Mouse (Mus musculus) mesoderm, embryonic 11.5 days (tissue): ENCODE measurements at regions not wholly inside any gene's neighbourhood (a gene's known extent, or its start where the extent isn't known, plus 50 kb on each side); places are given as distances from the start of the nearest gene placed in this dataset.

Experiments
- DNase-seq: peaks from one replicate; pipeline ENCODE4 v3.0.0-alpha.2; 2012; ENCODE audit warnings: low read depth, low spot score

DNA sequence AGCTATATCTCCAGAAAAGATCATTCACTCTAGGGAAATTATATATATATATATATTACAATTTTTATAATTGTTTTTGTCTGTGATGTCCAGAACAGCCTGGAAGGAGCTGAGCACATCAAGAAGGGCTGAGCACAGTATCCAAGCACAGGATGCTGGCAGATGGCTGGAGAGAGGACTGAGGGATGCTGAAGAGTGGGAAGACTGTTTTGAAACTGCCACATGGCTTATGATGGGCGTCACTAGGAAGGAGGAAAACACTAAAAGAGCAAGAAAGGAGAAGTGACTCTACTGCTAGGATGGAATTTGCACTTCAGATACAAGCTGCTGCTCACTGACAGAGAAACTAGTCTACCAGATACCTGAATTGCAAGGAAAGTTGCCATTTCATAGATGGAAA, 50.4 kb upstream of the Atg10 start:
- DNase-seq: no peak

DNA sequence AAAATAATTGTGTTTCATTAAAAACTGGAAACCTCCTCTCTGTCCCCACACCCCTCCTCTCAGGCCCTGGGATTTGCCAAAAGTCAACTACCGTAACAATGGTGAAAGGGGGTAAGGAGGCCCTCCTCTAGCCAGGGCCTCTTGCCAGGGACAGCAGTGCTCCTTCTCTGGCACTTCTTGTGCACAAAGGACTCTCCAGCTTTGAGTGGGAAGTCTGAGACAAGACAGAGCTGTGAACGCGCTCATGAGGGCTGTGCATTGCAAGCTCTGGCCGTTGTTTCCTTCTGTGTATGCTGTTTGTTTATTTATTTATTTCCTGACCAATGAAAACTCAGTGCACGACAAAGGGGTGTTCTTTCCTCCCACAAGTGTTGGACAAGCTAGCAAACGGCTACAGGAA, 50.8 kb upstream of the Atg10 start:
- no peak for DNase-seq

DNA sequence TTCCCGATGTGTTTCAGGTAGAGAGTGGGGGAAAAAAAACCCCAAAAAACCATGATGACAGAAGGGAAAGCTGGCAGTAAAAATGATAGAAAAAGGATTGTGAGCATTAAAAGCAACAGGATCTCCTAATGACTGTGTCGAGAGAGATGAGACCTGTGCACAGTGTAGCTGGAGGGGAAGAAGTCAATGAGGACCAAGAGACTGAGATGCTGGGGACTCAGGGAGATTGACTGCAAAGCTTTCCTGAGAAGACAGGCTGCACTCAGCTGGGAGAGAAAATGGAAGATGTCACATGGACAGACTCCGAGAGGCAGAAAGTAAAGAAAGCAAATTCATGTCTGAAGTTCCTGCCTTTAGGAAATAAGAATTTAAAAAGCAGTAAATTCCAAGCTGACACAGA, 55.7 kb upstream of the Atg10 start:
- no peak for DNase-seq

DNA sequence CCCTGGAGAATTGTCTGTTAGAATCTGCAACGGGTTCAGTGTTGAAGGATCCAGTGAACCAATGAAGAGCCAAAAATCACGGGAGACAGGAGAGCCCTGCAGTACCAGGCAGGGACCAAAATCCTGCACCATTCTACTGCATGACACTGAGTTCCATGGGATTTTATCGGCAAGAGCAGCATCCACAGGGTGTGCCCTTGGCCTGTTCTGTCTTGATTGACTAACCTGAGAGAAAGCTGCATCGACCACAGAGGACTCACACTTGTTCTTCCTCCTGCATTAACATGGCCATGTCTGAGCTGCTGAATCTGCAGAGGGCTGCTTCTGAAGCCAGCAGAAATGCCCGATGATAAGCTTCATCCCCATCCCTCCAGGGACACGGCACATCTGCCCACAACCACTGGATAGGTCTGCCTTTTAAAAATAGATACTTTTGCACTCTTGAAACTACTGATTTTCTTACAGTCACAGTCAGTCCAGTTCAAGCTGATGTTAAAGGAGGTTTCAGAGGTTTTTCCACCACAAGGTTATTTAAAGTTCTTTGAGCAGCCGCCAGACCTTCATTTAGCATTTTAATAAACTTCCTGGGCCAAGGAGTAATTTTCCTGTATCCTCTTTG, 71.9 kb upstream of the Atg10 start:
- no peak for DNase-seq

DNA sequence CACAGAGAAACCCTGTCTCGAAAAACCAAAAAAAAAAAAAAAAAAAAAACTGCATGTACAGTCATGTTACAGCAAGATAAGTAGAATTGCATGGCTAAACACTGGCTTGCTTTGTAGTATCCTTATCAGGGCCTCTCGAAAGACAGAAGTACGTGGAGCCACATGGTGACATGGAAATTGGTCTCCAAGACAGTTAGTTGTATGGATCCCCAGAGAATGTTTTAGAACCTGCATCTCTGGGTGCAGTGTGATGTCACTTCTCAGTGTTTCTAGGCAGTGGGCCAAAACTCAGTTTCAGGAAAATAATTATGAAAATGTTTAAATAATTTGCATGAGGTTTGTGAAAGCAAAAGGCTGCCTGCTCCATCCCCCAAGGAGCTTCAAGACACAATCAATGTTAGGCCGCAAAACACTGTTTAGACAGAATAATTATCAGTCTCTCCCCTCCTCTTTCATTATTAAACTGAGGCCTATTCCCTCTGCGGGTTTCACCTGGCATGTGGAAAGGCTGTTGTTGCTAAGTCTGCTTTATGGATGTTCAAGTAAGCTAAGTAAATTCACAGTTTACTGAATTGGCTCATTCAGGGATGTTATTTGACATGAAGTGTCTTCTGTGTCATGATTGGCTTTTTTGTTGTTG, 72.9 kb upstream of the Atg10 start:
- DNase-seq: no peak

DNA sequence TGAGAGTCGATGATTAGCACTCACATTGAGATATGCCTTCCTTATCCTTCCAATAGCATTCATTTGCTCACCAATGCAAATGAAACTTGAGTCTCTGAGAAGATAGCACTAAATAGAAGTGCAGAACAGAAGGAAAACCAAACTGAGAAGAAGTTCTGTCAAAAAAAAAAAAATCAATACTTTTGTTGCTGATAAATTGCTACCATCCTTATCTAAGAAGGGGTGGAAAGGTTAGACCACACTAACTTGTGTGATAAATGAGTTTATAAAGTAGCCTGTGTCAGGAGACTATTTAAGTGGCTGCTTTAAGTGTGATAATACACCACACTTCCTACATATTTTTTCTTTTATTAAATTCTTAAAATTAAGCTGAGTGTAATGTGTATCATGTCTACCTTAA, 78.1 kb upstream of the Atg10 start:
- no peak for DNase-seq

DNA sequence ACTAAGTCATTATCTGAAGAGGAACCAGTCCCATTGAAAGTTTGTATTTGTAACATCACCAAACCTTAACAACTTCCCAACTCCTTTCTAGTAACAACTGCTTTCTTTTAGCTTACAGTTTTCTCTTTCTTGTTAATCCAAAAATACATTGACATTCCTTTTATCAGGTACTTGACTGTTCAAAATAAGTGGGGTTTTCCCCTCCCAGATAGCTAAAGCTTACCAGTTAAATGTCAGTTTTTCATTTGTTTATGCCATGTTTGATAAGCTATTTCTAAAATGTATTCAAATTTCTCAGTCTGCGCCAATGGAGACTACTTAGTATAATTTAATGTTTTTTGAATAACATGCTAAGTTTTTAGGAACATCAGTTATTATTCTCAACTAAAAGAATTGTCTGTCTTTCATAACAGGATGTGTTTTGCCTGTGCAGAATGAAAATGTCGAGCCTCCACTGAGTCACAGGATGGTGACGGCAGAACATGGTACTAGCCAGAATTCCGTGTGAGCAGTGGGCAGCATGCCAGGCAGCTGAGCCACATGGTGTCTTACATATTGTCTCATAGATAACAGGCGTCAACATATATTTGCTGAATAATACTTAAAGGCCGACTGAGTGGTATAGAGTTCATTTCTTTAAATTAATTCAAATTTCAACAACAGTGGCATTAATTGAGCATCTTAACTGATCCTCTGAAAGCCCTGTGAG, 82.1 kb upstream of the Atg10 start:
- DNase-seq: no peak

DNA sequence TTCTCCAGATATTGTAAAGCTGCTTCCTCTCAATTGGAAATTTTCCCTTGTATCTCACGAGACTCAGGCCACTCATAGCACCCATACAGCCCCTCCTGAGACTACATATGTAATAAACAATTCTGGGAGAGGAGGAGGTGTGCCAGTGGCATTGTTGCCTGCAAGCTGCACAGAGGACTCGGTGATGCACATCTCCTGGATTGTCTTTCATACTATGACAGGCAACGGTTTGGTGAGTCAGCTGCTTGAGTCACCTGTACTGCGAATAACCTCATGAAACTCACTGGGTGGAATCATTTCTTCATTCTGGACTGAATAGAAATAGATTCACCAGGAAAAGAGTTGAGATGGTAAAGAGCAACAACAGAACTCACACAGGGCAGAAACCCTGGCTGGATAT, 82.8 kb upstream of the Atg10 start:
- DNase-seq: no peak

DNA sequence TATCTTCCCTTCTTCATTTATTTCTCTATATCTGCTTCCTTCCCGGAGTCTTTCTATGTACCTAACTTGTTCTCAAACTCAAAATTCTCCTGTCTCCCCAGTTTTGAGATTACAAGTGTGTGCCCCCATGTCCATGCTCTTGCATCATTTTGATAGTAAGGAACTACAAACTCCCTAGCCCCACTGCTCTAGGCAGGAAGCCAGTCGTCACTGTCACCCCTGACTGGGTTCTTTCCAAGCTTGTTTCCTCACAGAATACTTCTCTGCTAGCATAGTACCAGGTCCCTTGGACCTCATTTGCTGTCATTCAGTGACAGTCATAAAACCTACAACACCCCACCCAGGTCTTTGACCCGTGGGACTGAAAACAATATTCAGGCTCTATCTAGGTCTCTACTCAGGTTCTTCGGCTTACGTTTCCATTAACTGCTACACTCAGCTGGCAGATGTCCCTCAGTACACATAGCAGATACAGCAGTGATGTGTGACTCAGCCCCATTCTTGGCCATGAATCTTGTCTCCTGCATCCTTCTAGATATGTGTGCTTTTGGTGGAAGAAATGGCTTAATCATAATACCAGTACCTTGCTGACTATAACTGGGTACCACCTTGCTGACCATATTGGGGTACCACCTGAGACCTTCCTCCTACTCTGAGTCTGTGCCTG, 89.3 kb upstream of the Atg10 start:
- DNase-seq: no peak

DNA sequence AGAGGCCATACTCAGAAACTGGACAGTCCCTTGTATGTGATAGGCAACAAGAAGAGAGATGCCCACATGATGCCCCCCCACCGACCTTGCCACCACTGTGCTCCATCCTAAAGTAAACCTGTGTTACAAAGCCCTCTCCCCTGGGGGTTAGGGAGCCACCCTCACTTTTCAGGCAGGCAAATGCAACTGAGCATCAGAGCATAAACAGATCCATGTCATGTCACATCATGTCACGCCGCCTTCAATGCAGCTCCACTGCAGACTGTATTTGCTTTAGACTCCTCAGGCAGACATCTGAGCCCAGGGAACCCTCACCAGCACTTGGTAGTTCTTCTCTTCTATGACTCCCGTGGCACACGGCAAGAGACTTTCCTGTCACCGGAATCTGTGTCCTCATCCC, 98.6 kb upstream of the Atg10 start:
- DNase-seq: no peak

DNA sequence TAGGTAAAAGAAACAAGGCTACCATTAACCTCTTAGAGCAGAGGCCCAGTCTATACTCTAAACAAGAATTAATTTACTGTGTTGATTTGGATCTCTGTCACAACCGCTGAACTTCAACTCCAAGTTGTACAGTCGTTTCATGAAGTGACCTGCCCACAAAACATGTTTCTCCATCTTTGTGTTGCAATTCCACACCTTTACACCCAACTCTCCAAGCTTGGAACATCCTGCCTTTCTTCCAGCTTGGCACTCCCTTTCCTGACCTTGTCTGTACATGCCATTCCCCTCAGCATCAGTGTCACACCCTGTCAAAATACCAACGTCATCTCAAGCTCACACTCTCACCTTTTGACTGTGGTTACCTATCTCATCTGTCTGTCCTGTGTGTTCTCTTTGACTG, 103.1 kb upstream of the Atg10 start:
- no peak for DNase-seq

DNA sequence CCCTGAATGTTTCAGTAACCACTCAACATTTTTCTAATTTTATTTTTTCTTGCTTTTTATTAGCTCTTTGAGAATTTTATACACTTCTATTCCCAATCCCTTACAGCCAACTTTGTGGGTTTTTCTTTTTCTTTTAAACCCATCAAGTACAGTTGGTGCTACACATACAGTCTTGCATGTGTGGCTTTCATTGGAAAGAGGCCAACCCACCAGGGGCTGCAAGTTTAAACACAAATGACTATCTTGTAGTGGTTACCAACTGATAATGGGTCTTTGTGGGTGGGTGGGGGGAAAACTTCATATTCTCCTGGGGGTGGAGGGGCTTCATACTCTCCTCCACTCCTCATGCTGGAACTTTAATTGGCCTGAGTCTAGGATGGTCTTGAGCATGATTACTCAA, 110.5 kb upstream of the Atg10 start:
- DNase-seq: no peak

DNA sequence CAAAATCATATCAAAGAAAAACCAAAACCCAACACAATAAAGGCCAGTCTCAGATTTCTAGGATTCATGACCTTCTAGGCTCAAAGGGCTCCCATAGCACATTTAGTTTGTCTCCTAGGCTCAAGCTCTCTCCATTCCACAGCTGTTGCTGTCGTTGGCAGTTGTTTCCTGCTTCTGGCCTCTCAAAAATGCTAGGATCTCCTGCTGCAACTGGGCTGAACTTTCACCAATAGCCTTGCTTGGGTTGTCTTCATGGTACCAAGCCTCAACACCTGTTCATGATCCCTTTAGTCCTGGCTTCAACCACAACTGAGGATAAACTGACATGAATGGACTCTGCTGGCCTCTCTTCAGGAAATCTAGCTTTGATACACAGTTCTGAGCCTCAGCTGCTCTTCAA, 115.9 kb upstream of the Ssbp2 start:
- DNase-seq: no peak

DNA sequence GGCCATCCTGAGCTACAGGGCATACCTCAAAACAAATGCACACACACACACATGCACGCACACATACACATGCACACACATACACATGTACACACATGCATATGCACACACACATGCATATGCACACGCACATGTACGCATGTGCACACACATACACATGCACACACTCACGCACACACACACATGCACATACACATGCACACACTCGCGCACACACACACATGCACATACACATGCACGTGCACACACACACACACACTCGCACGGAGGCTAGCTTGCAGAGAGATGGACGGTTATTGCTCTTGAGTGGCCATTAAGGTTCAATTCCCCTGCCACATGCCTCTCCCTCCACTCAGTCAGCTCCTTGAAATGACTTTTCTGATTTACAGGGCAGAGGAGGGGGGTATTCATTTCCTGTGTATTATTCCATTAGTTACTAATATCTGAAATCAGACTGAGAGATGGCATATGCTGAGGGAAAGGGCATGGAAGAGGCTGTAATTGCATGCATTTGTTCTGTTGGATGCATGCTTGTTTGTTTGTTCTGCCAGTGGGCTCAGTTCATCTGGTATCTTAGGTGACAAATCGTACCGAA, 111.5 kb upstream of the Ssbp2 start:
- no peak for DNase-seq

DNA sequence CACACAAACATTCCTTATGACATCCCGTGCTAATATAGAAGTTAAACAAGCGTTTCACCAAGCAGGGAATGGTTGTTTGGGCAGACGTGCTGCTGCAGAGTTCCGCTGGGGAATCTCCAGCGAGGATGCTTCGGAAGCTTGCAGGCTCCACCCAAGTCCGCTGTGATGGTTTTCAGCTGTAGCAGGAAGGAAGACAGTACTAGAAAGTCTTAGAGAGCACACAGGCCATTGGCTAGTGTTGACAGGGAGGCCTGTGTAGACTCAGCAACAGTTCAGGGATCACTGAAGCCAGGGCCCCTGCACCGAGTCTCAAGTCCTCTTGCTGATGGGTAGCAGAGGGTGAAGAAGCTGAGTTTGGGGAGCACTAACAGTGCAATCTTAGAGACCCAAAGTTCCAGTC, 107.8 kb upstream of the Ssbp2 start:
- no peak for DNase-seq

DNA sequence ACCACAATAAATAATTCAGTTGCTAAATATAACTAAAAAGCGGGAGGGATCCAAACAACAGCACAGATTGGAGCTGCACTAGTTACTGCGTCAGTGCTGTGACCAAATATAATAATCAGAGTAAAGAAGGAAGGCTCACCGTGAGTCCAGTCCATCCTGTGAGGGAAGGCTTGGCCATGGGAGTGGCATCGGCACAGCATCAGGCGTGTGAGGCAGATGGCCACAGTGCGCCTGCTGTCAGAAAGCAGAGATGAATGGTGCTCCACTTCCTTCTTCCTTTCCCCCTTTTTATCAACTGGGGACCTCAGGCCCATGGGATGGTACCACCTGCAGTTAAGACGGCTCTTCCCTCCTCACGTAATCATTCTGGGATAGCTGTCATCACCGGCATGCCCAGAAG, 103.6 kb upstream of the Ssbp2 start:
- no peak for DNase-seq

DNA sequence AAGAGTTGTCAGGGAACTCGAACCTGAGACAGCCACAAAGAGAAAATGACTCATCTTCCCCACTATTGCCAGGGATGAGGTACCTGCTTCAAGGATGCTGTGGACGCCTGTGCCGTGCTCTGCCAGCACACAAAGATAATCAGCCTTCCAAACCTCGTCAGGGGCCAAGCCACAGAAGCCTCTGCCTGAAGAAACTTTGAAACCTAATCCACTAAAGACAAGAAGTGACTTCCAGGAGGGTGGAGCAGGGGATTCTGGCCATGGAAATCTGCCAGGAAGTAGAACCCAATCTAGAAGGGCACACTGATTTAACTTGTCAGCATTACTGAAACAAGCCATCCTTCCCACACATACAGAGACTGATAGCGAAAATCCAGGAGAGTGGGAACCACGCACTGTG, 100.0 kb upstream of the Ssbp2 start:
- DNase-seq: no peak

DNA sequence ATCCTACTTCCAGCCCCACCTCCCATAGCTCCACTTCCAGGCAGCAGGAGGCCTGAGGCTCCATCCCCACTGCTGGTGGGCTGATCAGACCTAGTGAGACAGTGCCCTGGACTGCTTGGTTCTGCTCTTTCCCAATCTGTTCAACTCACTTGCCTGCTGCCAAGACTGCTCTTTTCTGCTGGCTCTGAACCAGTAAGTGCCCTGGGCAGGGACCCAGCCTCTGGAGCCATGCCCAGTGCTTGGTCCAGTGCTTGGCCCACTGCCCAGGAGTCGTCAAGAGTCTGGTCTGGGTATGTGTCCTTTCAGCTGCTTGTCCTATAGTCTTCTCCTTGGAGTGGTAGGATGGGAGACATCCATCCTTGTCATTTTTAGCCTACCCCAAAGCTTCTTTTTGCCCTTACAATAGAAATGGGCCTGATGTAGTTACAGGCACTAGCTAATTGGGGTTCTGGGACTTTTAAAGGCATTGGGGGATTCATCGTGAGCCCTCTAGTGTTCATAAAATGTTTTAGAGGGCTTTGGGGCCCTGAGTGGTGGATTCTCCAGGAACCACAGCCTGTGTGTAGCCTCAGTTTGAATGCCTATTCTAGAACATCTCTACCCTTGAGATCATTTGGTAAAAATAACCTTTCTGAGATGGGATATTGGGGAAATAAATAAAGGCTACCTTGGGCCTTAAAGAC, 94.7 kb upstream of the Ssbp2 start:
- no peak for DNase-seq

DNA sequence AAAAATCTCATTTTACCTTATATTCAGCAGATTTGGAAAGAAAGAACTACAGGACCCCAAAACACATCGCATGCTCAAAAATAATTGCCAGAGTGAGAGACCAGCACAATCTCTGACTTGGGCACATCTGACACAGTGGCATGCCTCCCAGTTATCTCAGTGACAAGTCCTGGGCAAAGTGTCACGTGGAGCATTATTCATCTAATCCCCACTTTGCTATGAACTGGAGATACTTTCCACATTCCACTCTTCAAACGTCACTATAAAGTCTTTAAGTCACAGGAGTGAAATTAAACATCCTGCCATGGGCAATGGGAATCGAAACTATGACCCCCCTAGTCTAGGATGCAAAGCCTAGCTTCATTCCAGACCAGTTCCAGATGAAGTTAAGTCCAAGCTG, 93.5 kb upstream of the Ssbp2 start:
- no peak for DNase-seq

DNA sequence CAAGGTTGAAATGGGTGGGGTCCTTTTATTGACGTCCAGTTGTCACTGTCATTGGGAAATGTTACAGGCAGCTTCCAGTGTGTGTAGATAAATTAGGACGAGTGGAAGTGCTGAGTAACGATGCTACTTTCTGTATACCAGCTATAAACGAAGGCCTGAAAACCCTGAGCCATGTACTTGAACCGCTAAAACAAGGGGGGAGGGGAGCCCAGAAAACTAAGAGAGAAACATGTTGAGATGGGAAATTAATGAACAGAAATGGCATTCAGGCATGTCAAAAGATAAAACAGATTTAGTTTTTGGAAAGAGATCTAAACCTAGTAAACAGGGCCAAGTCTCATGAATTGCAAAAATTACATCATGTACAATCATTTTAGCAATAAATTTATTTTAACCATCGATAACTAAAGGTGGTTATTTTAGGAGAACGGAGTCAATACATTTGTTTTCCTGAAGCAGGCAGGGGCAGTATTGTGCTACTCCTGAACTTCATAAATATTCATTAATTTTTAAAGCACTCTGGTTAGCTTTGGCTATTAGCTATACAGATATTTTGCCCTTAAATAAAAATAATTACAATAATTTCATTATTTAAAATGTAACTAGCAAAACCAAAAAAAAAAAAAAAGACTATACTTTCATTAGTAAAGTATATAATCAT, 92.1 kb upstream of the Ssbp2 start:
- DNase-seq: no peak

DNA sequence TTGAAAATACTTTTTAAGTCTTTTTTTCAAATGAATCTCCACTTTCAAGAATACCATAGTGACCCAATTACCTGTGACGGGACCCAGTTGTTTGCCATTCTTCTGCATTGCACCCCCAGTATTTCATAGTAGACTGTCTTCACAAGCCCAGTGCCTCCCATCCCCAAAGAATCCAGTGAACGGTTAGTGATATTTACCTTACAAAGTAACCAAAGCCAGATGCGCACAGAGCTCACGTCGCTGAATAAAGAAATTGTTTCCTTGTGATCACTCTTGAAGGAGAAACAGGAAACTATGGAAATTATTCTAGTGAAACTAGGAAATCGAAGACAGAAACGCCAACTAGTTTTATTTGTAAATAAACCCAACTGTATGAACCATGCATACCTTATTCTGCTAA, 91.4 kb upstream of the Ssbp2 start:
- DNase-seq: no peak
